Mouse (Mus musculus) urinary bladder, postnatal 14 days (tissue): Measurements from ENCODE around the gene Pitx2.

Experiments used
- DNase-seq: peaks from one replicate; pipeline ENCODE4 v3.0.0; 2021; ENCODE audit warnings: low spot score

Gene Pitx2

DNA sequence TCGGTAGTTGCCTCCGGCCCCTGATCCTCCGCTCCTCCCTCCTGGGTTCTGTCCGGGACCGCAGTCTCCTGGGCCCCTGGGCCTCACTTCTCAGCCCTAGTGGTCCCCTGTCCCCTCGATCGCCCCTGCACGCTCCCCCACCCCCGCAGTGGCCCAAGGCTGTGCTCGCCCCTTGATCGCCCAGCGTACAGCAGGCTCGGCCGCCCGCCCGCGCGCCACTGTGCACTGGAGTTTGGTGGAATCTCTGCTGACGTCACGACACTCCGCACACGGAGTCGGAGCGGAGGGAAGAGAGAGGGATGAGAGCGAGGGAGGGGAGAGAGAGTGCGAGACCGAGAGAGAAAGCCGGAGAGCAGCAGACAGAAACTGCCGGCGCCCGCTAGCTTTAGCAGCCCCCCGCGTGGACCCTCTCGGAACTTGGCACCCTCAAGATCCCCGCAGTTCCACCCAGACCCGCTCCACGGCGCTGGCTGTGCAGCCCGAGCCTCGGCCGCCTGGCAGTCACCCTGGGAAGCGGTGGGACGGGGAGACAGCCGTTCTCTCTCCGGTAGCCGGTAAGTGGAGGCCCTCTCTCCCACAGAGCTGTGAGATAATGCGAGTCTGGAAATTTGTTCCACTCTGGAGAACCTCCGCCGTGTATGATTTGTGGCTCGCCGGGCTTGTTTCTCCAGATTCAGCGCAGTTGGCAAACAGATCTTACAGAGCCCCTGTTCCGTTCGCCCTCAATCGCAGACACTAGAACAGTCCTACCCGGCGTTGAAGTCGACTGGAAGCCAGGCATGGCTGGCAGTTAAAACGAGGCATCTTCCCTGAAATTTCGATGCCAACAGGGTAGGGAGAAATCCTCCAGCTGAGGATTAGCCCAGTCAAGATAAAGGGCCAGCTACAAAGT, at the start of gene Pitx2:
TSS of gene Pitx2 (plus strand) at position 270 of the 892 bp plus-strand sequence.
- DNase-seq: peak; percentile 75

DNA sequence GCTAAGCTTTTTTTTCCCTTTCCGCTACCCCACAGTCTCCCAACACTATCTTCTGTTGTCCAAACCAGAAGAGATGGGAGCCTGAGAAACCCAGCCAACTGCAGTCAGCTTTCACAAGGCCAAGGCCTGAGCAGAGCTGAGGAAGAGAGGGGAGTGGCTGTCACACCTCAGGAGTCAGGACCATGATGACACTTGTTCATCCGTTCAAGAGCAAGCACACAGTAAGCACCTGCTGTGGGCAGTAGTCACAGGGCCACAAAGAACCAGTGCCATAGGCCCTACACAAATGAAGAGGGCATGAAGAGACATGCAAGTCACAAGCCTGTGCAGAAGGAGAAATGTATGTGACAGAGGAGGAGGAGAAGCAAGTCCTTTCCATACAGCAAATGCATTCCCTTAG, 49.7 kb upstream of the Pitx2 start:
- DNase-seq: no peak

DNA sequence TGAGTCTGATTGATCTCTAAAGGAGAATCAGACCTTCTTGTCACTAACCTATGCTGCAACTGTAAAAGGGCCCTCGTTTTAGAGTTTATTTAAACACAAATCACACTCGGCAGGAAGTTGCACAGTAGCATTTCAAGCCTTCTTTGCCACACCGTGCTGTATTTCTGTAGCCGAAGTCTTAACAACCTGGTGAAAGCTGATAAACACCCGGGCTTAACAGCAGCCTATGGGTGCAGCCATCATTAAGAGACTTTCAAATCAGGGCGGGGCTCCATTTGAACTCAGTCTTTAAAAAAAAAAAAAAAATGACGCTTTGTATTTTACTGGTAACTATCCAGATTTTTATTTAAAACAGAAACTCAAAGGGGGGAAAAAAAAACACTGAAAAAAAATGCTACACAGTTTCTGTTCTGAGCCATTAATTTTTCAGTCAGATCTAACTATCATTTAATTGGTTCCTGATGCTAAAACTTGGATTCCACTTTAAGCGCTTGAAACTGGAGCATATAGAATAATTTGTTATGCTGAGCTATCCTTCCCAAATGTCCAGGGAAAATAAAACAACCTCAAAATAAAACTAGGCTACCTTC, 48.5 kb upstream of the Pitx2 start:
- DNase-seq: no peak

DNA sequence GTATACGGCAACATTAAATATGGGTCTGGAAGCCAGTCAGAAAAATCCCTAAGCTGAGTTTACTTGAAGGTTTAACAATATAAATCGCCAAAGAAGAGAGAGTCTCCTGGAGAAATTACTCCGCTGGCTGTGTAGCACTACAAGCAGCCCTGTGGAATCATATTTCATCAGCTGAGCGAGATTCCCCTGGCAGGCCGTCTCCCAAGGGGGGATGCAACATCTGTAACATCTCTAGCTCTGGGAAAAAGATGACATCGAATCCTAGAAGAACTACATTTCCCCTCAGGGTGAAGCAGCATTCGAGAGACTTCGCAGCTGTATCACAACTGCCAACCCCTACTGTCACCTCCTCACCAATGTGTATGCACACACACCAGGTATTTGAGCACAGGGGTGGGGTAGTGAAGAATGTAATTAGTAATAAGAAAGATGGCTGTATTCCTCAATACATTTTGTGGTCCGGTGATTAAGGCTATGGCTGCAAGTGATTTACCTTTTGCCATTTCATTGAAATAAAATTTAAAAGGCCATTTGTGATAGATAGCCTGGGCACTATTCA, 40.8 kb upstream of the Pitx2 start:
- no peak for DNase-seq

DNA sequence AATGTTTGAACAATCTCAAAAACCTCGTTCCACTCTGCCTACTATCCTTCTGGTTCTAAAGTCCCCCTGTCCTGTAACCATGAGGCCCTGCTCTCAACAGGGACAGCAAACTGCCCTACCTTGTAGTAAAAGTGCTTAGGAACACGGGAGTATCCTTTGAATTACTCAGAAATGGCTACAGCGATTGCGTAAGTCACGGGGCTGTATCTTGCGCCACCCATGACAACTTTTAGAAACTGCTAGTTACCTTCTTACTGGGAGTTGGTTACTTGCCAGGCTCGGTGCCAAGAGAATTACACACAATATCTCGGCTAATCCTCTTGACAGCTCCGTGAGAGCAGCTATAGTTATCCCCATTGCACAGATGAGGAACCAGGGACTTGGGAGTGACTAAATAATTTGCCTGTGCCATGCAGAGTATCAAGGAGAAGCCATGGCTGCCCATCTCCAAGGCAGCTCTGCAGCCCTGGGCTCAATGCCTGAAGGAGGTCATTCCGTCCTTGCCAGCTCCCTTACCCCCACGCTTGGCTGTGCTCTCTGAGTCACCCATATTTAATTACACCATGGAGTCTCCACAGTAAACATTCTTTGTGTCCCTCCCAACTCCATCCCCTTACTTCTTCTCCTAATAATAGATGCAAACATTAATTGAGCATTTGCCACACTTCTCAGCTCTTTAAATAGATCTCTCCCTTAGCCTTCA, 38.2 kb upstream of the Pitx2 start:
- DNase-seq: no peak

DNA sequence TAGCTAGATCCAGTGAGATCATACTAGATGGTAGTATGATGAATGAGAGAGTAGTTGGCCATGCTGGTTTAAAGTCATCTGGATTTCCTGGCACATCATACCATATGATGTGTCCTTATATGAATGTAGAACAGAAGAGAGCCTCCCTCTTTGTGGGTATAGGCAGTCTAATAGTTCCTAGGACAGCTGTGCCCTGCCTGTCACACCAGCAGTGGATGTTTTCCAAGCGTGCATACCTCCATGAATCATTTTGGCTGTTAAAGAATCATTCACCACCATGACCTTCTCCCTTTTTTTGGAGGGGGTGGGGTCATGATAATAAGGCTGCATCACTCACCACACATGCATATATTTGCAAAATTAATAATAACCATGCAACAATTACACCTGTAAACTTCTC, 35.4 kb upstream of the Pitx2 start:
- DNase-seq: no peak

DNA sequence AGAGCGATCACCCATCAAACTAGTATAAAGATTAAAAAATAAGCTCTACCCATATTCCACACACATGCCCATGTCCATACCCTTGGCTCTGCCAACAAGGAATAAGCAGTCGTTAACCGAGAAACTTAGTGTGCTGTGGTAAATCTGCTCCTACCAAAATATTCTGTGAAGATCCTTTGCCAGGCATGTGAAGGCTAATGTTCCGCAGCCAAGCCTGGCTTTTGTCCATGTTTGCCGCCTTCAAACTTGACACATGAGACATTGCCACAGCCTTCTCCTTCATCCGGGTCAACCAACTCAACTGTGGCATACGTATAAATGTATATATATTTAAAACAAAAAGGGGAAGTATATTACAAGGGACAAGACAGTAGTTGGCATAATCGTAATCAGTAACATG, 34.0 kb upstream of the Pitx2 start:
- no peak for DNase-seq

DNA sequence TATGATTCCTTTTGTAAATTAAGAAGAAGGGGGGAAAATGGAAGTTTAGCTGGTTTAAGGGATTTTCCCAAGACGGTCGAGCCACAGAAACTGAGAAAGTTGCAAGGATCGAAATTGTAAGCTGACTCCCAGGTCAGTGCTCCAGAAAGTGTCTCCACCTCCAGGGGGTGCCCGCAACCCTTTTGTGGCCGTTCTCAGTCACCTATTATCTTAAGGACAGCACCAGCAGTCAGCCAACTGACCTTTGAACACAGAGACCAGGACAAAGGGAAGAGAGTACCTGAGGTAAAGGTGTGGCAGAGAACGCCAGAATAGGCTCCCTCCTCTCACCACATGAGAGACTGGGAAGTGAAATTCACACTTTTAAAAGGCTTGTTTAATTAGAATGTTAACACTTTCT, 33.0 kb upstream of the Pitx2 start:
- DNase-seq: no peak

DNA sequence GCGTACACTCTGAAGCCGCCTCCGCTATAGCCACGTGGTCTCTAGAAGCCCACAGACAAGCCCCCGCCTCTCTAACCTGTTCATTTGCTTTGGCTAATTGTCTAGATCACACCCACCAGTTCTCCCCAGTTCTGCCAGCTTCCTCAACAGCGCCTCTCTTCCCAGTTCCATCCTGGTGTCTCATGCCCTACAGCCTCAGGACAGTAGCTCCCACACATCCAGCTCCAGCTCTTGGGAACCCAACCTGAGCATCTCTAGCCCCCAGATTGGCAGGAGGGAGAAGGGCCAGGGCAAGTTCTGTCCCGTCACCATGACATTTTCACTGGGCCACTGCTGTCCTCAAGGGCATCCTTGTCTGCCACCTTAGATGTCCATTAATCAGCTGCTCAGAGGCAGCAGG, 29.3 kb upstream of the Pitx2 start:
- no peak for DNase-seq

DNA sequence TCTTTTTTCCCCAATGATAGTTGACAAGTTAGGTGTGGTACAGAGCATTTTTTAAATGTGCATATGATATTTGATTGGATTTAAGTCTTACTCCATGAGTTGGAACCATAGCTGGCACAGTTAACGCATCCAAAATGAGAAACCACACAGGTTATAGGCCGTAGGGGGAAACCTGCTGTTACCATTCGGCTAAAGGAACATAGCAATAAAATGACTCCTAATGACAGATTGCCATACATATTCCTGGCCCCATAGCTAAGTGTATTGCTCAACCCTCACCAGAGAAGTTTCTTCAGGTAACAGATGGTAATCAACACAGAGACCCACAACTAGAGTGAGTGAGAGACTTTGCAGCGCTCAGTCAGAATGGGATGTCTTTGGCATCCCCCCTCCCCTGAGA, 27.9 kb upstream of the Pitx2 start:
- DNase-seq: no peak

DNA sequence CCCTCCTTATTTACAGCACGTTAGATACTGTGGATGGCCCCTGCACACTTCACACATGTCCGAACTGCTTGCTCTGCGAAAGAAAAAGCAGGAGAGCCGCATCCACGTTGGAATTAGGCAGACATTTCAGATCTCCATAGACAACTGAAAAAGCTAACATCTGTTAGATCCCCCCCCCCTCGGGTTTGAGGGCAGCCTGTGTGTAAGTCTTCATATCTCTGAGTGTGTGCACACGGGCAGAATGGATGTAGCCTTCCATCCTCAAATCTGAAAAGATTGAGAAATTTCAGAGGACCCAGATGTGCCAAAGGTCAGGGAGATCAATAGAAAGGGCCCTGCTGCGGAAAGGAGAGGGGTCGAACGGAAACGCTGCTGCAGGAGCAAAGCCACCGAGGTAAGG, 5.2 kb upstream of the Pitx2 start:
- no peak for DNase-seq

DNA sequence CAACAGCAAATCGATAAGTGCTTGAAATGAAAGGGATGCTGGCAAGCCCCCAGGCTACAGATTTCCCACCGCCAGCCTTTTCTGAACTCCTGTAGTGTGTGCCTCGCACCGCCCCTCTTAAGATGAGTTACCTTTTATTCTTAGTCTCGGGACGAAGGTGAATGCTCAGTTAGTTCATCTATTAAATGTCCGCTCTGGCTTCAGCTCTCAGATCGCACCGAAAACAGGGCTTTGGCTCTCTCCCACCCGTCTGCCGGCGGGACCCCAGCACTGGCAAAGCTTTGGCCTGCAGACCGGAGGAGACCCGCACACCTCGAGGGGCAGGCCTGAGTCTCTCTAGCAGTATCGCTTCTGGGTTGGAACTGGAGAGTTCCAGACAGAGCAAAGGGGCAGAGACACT, 4.6 kb upstream of the Pitx2 start:
- DNase-seq: no peak

DNA sequence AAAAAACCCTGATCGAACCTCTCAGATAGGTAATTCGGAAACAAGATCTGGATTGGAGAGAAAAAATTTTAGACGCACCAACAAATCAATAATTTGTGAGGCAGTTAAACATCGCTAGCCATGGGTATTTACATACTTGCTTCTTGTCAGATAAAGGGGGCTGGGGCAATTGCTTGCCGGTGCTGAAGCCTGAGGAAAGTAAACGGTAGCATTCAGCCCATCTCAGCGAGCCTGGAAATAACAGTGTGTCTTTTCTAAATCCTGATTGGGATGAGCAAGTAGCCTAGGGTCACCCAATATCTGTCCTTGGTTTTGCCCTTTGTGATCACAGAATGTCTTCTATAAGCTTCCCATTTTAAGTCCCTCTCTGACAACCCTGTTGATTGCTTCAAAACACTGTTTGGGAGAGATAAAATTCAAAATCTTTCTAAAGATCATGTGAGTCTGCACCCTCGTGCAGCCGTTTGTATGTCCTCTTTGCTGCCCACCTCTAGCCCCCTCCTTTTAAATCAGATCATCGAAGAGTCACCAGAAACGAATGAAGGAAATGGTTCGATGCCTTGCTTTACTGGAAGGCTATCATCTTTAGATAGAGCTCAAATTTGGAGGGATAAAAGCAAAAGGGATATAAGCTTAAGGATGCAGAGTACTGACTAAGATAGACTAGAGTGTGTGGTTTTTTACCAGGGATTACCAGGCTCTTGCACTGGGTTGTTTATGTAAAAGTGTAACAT, 3.7 kb upstream of the Pitx2 start:
- DNase-seq: no peak

DNA sequence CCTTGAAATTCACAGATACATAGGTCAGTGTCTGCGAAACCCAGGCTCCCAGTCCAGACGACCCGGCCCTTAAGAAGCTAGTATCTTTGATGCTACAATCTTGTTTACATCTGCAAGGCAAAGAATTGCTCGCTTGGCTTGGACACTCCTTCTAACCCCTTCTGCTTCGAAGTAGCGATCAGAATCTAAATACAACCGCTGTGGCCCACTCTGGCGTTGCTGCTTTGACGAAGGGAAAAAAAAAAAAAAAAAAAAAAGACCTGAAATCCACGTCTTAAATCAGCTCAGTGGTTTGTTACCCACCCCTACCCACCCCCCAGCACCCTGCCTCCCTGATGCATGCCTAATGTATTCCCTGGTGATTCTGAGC, 3.1 kb upstream of the Pitx2 start:
- DNase-seq: no peak

DNA sequence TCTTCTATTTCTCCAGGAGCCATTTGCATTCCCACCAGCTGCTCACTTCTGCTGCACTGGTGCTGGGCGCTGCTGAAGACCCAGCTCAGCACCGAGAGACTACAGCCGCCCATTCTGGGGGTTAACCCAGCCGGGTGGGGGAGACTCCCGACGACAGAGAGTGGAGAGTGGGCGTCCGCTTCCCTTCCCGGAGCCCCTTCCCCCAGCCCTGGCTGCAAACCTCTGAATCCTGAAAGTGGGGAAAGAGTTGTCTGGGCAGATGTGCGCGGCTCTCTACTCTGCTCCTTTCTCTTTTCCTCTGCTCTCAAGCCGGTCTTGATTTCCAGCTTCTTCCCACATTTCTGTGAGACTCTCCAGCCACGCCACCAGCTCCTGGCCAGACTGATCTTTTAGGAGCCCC, 2.6 kb upstream of the Pitx2 start:
- DNase-seq: no peak

DNA sequence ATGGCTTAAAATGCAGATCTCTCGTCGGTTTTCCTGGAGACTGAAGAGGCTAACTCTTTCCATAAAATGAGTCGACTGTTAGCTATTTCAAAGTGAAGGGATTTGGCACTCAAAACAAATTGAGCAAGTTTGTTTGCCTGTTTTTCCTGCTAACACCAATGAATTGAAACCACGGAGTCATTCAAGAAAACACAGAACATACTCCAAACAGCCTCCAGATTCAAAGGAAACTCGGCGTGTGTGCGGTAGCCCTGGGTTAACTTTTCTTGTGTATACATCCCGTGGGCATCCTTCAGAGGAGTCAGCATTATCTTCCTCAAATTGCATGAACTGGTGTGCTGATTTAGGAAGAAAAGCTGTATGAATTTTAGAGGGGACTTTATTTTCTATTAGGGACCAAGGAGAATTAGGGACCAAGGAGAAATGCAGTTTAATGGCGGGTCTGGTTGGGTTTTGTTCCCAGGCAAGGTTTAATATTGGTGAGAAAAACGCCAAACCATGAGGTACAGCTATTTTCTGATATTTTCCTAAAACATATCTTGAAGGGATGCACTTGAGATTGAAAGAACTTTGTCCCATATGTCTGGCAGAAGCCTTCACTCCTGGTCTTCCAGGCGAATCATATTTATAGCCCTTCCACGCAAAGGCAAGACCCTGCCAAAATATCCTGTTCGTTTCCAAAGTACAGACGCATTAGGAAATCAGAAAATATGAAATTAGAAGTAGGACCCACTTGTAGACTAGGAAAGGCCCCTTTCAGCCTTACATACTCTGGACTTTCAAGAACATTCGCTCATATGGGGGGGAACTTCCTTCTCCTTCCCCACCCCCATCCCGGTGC, 1.7 kb upstream of the Pitx2 start:
- DNase-seq: no peak

DNA sequence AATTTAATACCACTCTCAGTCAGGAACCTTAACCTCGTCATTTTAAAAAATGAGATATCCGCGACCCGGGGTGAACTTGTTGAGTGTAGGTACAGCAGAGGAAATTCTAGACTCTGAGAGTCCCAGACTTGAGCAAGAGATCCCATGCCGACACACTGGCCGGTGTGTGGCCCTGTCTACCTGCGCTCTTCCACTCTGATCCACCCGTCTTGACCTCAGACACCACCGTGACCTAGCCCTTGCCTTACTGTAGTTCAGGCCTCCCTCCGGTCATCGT, 1.1 kb upstream of the Pitx2 start:
- no peak for DNase-seq

DNA sequence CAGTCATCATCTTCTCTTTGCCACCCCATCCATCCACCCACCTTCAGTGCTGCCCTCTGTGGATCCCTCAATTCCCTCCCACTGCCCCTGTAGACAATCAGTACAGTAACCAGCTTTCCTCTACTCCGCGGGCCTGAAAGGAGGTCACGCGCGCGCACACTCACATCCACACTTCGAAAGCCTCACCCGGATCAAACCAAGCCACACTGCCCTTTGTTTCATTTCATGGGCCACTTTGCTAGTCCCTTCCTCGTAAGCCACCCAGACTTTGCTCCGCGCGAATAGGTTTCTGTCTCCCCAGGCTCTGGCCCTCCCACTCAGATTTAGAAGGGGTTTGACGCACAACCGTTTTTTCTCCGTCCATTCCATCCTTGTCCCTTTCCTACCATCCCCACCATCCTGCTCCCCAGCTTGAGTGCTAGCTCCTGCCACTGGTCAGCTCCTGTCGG, 494 bp upstream of the Pitx2 start:
- no peak for DNase-seq

DNA sequence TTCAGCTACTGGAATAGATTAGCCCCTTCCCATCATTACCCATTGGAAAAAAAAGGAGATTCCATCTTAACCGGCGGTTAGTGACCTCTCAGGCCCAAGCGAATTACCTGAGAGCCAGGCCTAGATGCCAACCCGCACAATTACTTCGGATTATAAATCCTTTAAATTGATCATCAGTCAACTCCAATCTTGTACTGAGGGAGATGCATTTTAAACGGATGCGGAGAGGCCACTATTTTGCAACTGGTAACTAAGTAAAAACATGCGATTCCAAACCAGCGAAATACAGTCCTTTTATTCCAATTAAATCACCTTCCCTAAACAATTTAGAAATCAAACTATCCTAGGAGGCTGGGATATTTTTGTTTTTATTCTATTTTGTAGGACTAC, 818 bp downstream of the Pitx2 start:
- no peak for DNase-seq

DNA sequence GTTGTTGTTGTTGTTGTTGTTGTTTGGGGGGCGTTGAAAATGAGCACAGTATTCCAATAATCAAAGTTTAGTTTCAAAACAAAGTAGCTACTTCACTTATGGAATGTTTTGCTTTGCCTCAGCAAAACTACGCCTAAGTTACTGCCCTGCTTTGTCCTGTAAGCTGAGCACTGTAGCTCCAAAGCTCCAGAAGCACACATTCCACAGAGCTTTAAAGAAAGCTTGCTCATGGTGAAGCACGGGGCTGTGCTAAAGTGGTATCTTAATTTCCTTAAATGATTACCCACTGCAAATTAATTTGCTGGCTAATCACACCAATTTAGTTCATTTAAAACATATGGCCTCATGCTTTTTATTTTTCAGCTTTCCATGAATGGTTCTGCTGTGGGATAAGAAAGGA, 1.5 kb downstream of the Pitx2 start:
- DNase-seq: no peak

DNA sequence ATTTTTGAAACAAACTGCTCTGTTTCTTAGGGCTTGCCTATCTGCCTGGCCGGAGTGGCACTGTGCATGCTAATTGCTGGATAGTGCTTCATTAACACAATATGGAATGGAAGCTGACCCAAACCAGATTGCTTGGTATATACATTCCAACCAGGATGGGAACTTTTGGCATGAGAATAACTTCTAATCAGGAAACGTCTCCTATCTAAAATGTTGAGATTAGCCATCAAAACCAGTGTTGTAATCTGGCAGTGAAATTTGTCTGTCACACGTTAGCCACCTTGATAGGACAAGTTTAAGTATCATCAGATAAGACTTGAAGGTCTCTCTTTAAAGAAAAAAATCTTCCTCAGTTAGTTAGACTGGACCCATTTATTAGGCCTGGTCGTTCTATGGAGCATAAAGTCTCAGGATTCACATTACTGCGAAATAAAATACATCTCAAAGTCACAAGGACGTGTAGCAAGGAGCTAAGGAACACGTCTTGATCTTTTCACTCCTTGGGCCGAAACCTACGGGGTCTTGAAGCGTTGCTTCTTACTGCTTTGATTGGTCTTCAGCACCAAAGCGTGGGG, 2.1 kb downstream of the Pitx2 start:
- no peak for DNase-seq
